Mouse (Mus musculus): Measurements from ENCODE around the gene Shisa9. TPM values are rescaled to one million over a fixed set of nuclear protein-coding genes. Genes with fewer than 3 reads are reported as not detected.
A peak's percentile ranks its signal among the peaks of the same experiment; 100 is the strongest.
"Not testable (repeated sequence)": the region's sequence is repeated elsewhere in the genome, so short reads cannot be mapped to it uniquely, and the experiment has no call there.

Shisa9 gene
- 2.5 and 3.0 TPM in 2 replicates for total RNA-seq (2021)
- long read RNA-seq, experiment 1, partial matches to known transcripts = 0 of 2 reads
- long read RNA-seq, experiment 1, other reads (novel, unspliced or antisense) = 1 of 2 reads
- long read RNA-seq, experiment 2, partial matches to known transcripts = 0 of 1 reads
- long read RNA-seq, experiment 2, other reads (novel, unspliced or antisense) = 1 of 1 reads

- DNase-seq = peak; percentile 35
These were observed at the start of gene Shisa9 for GRCm38 (mm10) chr16:11983616-11984270. Shisa9 (plus strand) TSS chr16:11984113.

- peak; percentile 50 for DNase-seq
These were observed 43.4 kb upstream of the Shisa9 start for GRCm38 (mm10) chr16:11940477-11940876.

- no peak for DNase-seq
These were observed 23.2 kb upstream of the Shisa9 start for GRCm38 (mm10) chr16:11960691-11961090.

GRCm38 (mm10) chr16:11966041-11966440 is 17.9 kb upstream of the Shisa9 start:
- DNase-seq = no peak

GRCm38 (mm10) chr16:11966810-11967209 is 17.1 kb upstream of the Shisa9 start:
- DNase-seq = not testable (repeated sequence)

- DNase-seq = no peak
These were observed 16.3 kb upstream of the Shisa9 start for GRCm38 (mm10) chr16:11967579-11967978.

GRCm38 (mm10) chr16:11973707-11974106 is 10.2 kb upstream of the Shisa9 start:
- no peak for DNase-seq

- no peak for DNase-seq
These were observed 7.2 kb upstream of the Shisa9 start for GRCm38 (mm10) chr16:11976737-11977136.

GRCm38 (mm10) chr16:11980764-11981163 is 3.1 kb upstream of the Shisa9 start:
- peak; percentile 60 for DNase-seq

- peak; percentile 30 for DNase-seq
These were observed 752 bp upstream of the Shisa9 start for GRCm38 (mm10) chr16:11983106-11983615.

GRCm38 (mm10) chr16:11984271-11984791 is 418 bp downstream of the Shisa9 start:
- DNase-seq = peak; percentile 44

- no peak for DNase-seq
These were observed 3.1 kb downstream of the Shisa9 start for GRCm38 (mm10) chr16:11987056-11987455.

- DNase-seq = no peak
These were observed 21.3 kb downstream of the Shisa9 start for GRCm38 (mm10) chr16:12005177-12005576.

- no peak for DNase-seq
These were observed 26.2 kb downstream of the Shisa9 start for GRCm38 (mm10) chr16:12010136-12010535.

- no peak for DNase-seq
These were observed 28.8 kb downstream of the Shisa9 start for GRCm38 (mm10) chr16:12012747-12013146.

- no peak for DNase-seq
These were observed 30.6 kb downstream of the Shisa9 start for GRCm38 (mm10) chr16:12014523-12014922.

- DNase-seq = no peak
These were observed 34.2 kb downstream of the Shisa9 start for GRCm38 (mm10) chr16:12017921-12018618.

GRCm38 (mm10) chr16:12020103-12020755 is 36.3 kb downstream of the Shisa9 start:
- no peak for DNase-seq

GRCm38 (mm10) chr16:12032441-12032840 is 48.5 kb downstream of the Shisa9 start:
- peak; percentile 53 for DNase-seq

GRCm38 (mm10) chr16:12034868-12035267 is 51.0 kb downstream of the Shisa9 start:
- peak; percentile 43 for DNase-seq

- no peak for DNase-seq
These were observed 51.7 kb downstream of the Shisa9 start for GRCm38 (mm10) chr16:12035626-12036025.

GRCm38 (mm10) chr16:12040935-12041334 is 57.0 kb downstream of the Shisa9 start:
- DNase-seq = peak; percentile 80
